Mouse (Mus musculus) testis, postnatal 14 days (tissue): ENCODE results near the gene Ganc.

Experiments used
- DNase-seq: peaks from one replicate; pipeline ENCODE4 v3.0.0; 2021; ENCODE audit warnings: low spot score

Ganc gene

GRCm38 (mm10) chr2:120501931-120502604, 98.4 kb downstream of the Ganc start:
- no peak for DNase-seq

- DNase-seq = no peak
Observed at GRCm38 (mm10) chr2:120502605-120502990, 98.9 kb downstream of the Ganc start.

- no peak for DNase-seq
Observed at GRCm38 (mm10) chr2:120503094-120503493, 99.4 kb downstream of the Ganc start.

GRCm38 (mm10) chr2:120503992-120504391, 100.3 kb downstream of the Ganc start:
- DNase-seq = no peak
